Mouse (Mus musculus) stomach, postnatal 0 days (tissue): ENCODE results near the gene Ugt1a6a.

Experiments used
- CTCF ChIP-seq: IDR thresholded peaks from 2 replicates; pipeline ENCODE4 v1.5.1; 2016; ENCODE audit warnings: antibody characterized with exemption, low read depth, mild to moderate bottlenecking, moderate library complexity
- EP300 ChIP-seq: optimal IDR thresholded peaks from 2 replicates; pipeline ENCODE3; 2016; ENCODE audit warnings: antibody characterized with exemption

GRCm38 (mm10) chr1:88228121-88228520 is 93.5 kb downstream of the Ugt1a6a start:
- TF ChIP-seq CTCF (no peak), EP300 (no peak)
